Mouse (Mus musculus): Measurements from ENCODE around the gene Jade1. TPM values are rescaled to one million over a fixed set of nuclear protein-coding genes. Genes with fewer than 3 reads are reported as not detected.
A peak's percentile ranks its signal among the peaks of the same experiment; 100 is the strongest.

Jade1 gene
- polyA plus RNA-seq, 1 experiment, result 201 TPM

DNA sequence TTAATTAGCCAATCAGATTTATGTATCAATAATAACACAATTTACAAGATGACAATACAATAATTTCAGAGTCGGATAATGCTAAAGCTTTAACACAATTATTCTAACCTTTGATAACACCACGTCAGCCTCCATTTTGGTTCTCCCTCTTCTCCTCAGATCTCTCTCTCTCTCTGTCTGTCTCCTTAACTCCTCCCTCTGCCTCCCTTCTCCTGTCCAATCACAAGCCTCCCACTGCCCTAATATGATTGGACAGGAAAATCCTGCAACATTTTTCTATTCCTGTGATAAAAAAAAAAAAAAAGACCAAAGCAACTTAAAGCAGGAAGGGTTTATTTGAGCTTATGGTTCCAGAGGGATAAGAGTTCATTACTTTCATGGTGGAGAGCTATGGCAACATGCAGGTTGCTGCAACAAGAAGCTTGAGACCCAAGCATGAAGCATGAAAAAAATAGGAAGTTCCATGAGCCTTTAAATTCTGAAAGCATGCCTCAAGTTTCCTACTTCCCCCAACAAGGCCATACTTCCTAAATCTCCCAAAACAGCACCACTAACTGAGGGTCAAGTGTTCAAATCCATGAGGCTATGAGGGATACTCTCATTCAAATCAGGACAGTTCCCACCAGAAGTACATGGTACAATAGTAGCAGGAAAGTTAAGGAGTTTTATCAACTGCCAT is 27.1 kb upstream of the Jade1 start:
- Histone ChIP-seq H3K36me3 (ENCODE audit: control insufficient read depth, insufficient read depth, low read length, poor library complexity, severe bottlenecking) (no peaks in the 10 kb centered on the region; the same call in none of the 2 replicates), H3K4me3 (ENCODE audit: low read depth, low read length) (peak overlapping the region; percentile 62), H3K4me1 (ENCODE audit: control insufficient read depth, insufficient read depth, low read length) (peaks cover 2% of the 10 kb centered on the region), H3K9ac (ENCODE audit: low read depth, poor library complexity, severe bottlenecking) (peak overlapping the region; percentile 100), H3K27me3 (ENCODE audit: control insufficient read depth, insufficient read depth, low read length, poor library complexity, severe bottlenecking) (no peaks in the 10 kb centered on the region), H3K27ac (ENCODE audit: insufficient read depth, low read length) (no peak overlapping the region), H3K9me3 (replicated peaks; ENCODE audit: control insufficient read depth, insufficient read depth, low read length, poor library complexity, severe bottlenecking) (no peaks in the 10 kb centered on the region)
- TF ChIP-seq CTCF (IDR thresholded peaks at IDR 0.05; ENCODE audit: low read depth, low read length), result no peak
- no peak for TF ChIP-seq EP300 (IDR thresholded peaks at IDR 0.05; ENCODE audit: insufficient read depth, low read depth, low read length)
- TF ChIP-seq POLR2A (IDR thresholded peaks at IDR 0.05; ENCODE audit: insufficient read depth, low read length), result no peak

DNA sequence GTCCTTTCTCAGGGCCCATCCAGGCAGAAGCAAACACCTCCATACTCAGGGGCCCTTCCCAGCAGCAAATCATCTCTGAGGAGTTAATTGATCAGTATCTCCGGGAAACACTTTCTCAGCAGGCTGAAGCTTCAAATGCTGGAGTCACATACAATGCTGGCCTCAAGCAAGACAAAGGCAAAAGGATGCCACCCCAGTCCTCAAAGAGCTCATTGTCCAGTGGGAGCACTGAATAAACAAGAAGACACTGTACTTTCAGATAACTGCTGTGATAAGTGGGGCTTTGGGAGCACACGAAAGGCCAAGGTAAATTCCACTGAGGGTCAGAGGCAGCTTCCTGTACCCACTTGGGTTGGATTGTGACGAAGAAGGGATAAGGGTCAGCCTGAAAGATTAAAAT is 25.4 kb upstream of the Jade1 start:
- Histone ChIP-seq H3K9ac (ENCODE audit: low read depth, poor library complexity, severe bottlenecking) (no peak overlapping the region), H3K36me3 (ENCODE audit: control insufficient read depth, insufficient read depth, low read length, poor library complexity, severe bottlenecking) (no peaks in the 10 kb centered on the region), H3K27ac (ENCODE audit: insufficient read depth, low read length) (no peak overlapping the region), H3K4me1 (ENCODE audit: control insufficient read depth, insufficient read depth, low read length) (peaks cover 2% of the 10 kb centered on the region), H3K4me3 (ENCODE audit: low read depth, low read length) (no peak overlapping the region), H3K27me3 (ENCODE audit: control insufficient read depth, insufficient read depth, low read length, poor library complexity, severe bottlenecking) (no peaks in the 10 kb centered on the region), H3K9me3 (replicated peaks; ENCODE audit: control insufficient read depth, insufficient read depth, low read length, poor library complexity, severe bottlenecking) (no peaks in the 10 kb centered on the region)
- TF ChIP-seq POLR2A (IDR thresholded peaks at IDR 0.05; ENCODE audit: insufficient read depth, low read length), result no peak
- no peak for TF ChIP-seq CTCF (IDR thresholded peaks at IDR 0.05; ENCODE audit: low read depth, low read length)
- TF ChIP-seq EP300 (IDR thresholded peaks at IDR 0.05; ENCODE audit: insufficient read depth, low read depth, low read length), result no peak

DNA sequence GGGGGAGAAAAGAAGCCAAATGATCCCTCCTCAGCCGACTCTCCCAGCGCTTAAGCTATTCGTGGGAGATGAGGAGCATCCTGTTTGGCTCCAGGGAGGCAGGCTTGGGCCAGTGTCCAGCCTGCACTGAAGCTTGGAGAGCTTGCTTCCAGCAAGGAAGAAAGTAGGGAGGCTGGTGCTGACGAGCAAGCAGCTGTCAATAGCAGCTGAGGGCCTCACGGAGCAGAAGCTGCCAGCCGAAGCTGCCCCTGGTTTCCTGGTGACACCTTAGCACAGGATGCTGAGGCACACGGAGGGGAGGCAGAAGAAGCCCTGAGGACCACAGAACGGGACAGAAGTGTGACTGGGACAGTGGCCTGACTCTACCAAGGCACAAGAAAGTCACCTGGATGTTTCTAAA is 24.0 kb upstream of the Jade1 start:
- Histone ChIP-seq H3K27me3 (ENCODE audit: control insufficient read depth, insufficient read depth, low read length, poor library complexity, severe bottlenecking) (no peaks in the 10 kb centered on the region), H3K9ac (ENCODE audit: low read depth, poor library complexity, severe bottlenecking) (no peak overlapping the region)
- TF ChIP-seq POLR2A (IDR thresholded peaks at IDR 0.05; ENCODE audit: insufficient read depth, low read length) (no peak), CTCF (IDR thresholded peaks at IDR 0.05; ENCODE audit: low read depth, low read length) (no peak), EP300 (IDR thresholded peaks at IDR 0.05; ENCODE audit: insufficient read depth, low read depth, low read length) (no peak)

DNA sequence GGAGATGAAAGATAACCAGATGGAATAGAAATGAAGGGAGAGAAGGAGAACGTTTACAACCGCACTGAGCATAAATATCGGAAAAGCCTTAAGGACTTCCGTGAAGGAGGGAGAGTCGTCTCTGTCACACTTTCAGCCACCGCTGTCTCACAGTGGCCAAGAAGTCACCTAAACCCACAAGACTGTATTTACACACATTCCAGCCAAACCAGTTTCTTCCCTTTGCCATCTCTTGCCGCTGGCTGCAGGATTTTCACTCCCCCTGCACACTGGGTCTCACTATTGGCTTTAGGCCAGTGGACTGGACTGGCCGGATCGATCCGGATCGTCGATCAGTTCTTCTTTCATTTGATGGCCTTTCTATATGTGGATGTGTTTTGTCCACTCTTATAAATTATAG is 23.4 kb upstream of the Jade1 start:
- H3K27ac ChIP-seq (ENCODE audit: insufficient read depth, low read length), result no peak overlapping the region
- H3K9ac ChIP-seq (ENCODE audit: low read depth, poor library complexity, severe bottlenecking), result no peak overlapping the region
- H3K4me1 ChIP-seq (ENCODE audit: control insufficient read depth, insufficient read depth, low read length), result peaks cover 2% of the 10 kb centered on the region
- no peaks in the 10 kb centered on the region for H3K9me3 ChIP-seq (replicated peaks; ENCODE audit: control insufficient read depth, insufficient read depth, low read length, poor library complexity, severe bottlenecking)
- no peak overlapping the region for H3K4me3 ChIP-seq (ENCODE audit: low read depth, low read length)
- TF ChIP-seq EP300 (IDR thresholded peaks at IDR 0.05; ENCODE audit: insufficient read depth, low read depth, low read length) (no peak), POLR2A (IDR thresholded peaks at IDR 0.05; ENCODE audit: insufficient read depth, low read length) (no peak), CTCF (IDR thresholded peaks at IDR 0.05; ENCODE audit: low read depth, low read length) (no peak)
- H3K36me3 ChIP-seq (ENCODE audit: control insufficient read depth, insufficient read depth, low read length, poor library complexity, severe bottlenecking), result no peaks in the 10 kb centered on the region
- H3K27me3 ChIP-seq (ENCODE audit: control insufficient read depth, insufficient read depth, low read length, poor library complexity, severe bottlenecking), result no peaks in the 10 kb centered on the region

More for the DNA sequence above, 24.0 kb upstream of the Jade1 start:
- Histone ChIP-seq H3K4me1 (ENCODE audit: control insufficient read depth, insufficient read depth, low read length) (peaks cover 2% of the 10 kb centered on the region), H3K27ac (ENCODE audit: insufficient read depth, low read length) (no peak overlapping the region), H3K36me3 (ENCODE audit: control insufficient read depth, insufficient read depth, low read length, poor library complexity, severe bottlenecking) (no peaks in the 10 kb centered on the region), H3K9me3 (replicated peaks; ENCODE audit: control insufficient read depth, insufficient read depth, low read length, poor library complexity, severe bottlenecking) (no peaks in the 10 kb centered on the region), H3K4me3 (ENCODE audit: low read depth, low read length) (no peak overlapping the region)

DNA sequence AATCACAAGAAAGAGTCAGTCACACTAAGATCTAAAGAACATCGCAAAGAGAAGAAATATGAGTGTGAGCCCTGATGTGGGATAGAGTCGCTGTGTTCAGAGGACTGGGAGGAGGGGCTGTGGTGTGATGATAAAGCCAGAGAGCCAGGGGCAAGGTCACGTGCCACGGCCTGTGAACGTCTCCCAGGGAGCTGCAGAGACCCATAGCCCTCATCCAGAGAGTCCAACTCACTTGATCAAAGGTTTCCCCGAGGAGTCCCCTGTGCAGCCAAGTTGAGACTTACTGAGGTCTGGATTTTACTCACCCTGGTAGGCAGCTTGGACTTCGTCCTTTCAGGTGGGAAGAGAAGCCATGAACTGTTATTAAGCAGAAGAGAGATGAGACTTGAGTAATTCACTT is 21.9 kb upstream of the Jade1 start:
- no peak for TF ChIP-seq POLR2A (IDR thresholded peaks at IDR 0.05; ENCODE audit: insufficient read depth, low read length)
- no peak for TF ChIP-seq EP300 (IDR thresholded peaks at IDR 0.05; ENCODE audit: insufficient read depth, low read depth, low read length)
- TF ChIP-seq CTCF (IDR thresholded peaks at IDR 0.05; ENCODE audit: low read depth, low read length), result no peak
- Histone ChIP-seq H3K27ac (ENCODE audit: insufficient read depth, low read length) (no peak overlapping the region), H3K36me3 (ENCODE audit: control insufficient read depth, insufficient read depth, low read length, poor library complexity, severe bottlenecking) (no peaks in the 10 kb centered on the region), H3K9ac (ENCODE audit: low read depth, poor library complexity, severe bottlenecking) (no peak overlapping the region), H3K4me1 (ENCODE audit: control insufficient read depth, insufficient read depth, low read length) (peaks cover 2% of the 10 kb centered on the region), H3K4me3 (ENCODE audit: low read depth, low read length) (no peak overlapping the region), H3K27me3 (ENCODE audit: control insufficient read depth, insufficient read depth, low read length, poor library complexity, severe bottlenecking) (no peaks in the 10 kb centered on the region), H3K9me3 (replicated peaks; ENCODE audit: control insufficient read depth, insufficient read depth, low read length, poor library complexity, severe bottlenecking) (no peaks in the 10 kb centered on the region)

DNA sequence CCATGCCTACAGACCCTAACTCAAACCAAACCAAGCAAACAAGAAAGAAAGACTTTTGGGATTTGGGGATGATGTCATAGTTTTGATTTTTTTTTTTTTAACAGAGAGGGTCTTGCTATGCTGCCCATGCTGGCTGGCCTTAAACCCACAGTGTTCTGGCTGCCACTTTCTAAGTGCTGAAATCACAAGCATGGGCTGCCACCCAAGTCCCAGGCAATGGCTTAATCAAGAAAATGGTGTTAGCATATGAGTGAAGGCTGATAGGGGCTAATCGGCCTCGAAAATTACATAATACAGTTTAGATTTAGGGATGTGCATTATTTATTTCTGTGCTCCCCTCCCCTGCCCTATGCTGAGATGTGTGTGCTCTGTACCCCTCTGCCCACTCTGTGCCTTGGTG is 17.6 kb upstream of the Jade1 start:
- H3K27me3 ChIP-seq (ENCODE audit: control insufficient read depth, insufficient read depth, low read length, poor library complexity, severe bottlenecking), result no peaks in the 10 kb centered on the region
- H3K4me1 ChIP-seq (ENCODE audit: control insufficient read depth, insufficient read depth, low read length), result no peaks in the 10 kb centered on the region
- H3K36me3 ChIP-seq (ENCODE audit: control insufficient read depth, insufficient read depth, low read length, poor library complexity, severe bottlenecking), result no peaks in the 10 kb centered on the region
- H3K27ac ChIP-seq (ENCODE audit: insufficient read depth, low read length), result no peak overlapping the region
- H3K9ac ChIP-seq (ENCODE audit: low read depth, poor library complexity, severe bottlenecking), result no peak overlapping the region
- TF ChIP-seq EP300 (IDR thresholded peaks at IDR 0.05; ENCODE audit: insufficient read depth, low read depth, low read length) (no peak), POLR2A (IDR thresholded peaks at IDR 0.05; ENCODE audit: insufficient read depth, low read length) (no peak), CTCF (IDR thresholded peaks at IDR 0.05; ENCODE audit: low read depth, low read length) (no peak)
- H3K4me3 ChIP-seq (ENCODE audit: low read depth, low read length), result no peak overlapping the region
- H3K9me3 ChIP-seq (replicated peaks; ENCODE audit: control insufficient read depth, insufficient read depth, low read length, poor library complexity, severe bottlenecking), result no peaks in the 10 kb centered on the region
